Mouse (Mus musculus): Measurements from ENCODE around the gene Mill2. TPM values are rescaled to one million over a fixed set of nuclear protein-coding genes. Genes with fewer than 3 reads are reported as not detected.
A peak's percentile ranks its signal among the peaks of the same experiment; 100 is the strongest.
"Not testable (repeated sequence)": the region's sequence is repeated elsewhere in the genome, so short reads cannot be mapped to it uniquely, and the experiment has no call there.

The Mill2 gene
- polyA plus RNA-seq (2015; fragmentation: Nextera tagmentation; extraction: Ambion mirVana): 0.44 and 1.3 TPM in 2 replicates

GRCm38 (mm10) chr7:18839865-18840264 lies at the start of gene Mill2:
Gene Mill2, plus strand, starts transcription at chr7:18839966.
- ATAC-seq (ENCODE audit: low FRiP score, low read depth): peak; percentile 50; the same call in 1 of the 2 replicates
- Histone ChIP-seq H3K9me3 (no peaks in the 10 kb centered on the region), H3K27ac (replicated peaks) (peak within 1 kb of the TSS; percentile 74), H3K4me2 (peak within 1 kb of the TSS; percentile 75), H3K9ac (peak within 1 kb of the TSS; percentile 45), H3K27me3 (no peaks in the 10 kb centered on the region), H3K4me3 (peak within 1 kb of the TSS; percentile 41), H3K36me3 (no peaks in the 10 kb centered on the region), H3K4me1 (replicated peaks) (peaks cover 4% of the 10 kb centered on the region; the same call in 1 of the 2 replicates)
- 18% methylated on average over 3 of the region's 3 CpGs for WGBS

GRCm38 (mm10) chr7:18790671-18791070 lies 49.1 kb upstream of the Mill2 start:
- not testable (repeated sequence) for H3K27me3 ChIP-seq; H3K27ac ChIP-seq (replicated peaks); H3K4me2 ChIP-seq; H3K9me3 ChIP-seq; H3K4me3 ChIP-seq; H3K36me3 ChIP-seq; H3K4me1 ChIP-seq (replicated peaks); H3K9ac ChIP-seq; ATAC-seq (ENCODE audit: low FRiP score, low read depth)

- no peaks in the 10 kb centered on the region for H3K9me3 ChIP-seq
- H3K9ac ChIP-seq: no peak within 1 kb of the TSS
- WGBS: 86% methylated on average over 1 of the region's 1 CpGs
- no peaks in the 10 kb centered on the region for H3K27me3 ChIP-seq
- H3K4me2 ChIP-seq: no peak within 1 kb of the TSS
- H3K36me3 ChIP-seq: no peaks in the 10 kb centered on the region
- no peaks in the 10 kb centered on the region for H3K4me1 ChIP-seq (replicated peaks)
- H3K27ac ChIP-seq (replicated peaks): no peak within 1 kb of the TSS
- no peak within 1 kb of the TSS for H3K4me3 ChIP-seq
- ATAC-seq (ENCODE audit: low FRiP score, low read depth): no peak
Observed at GRCm38 (mm10) chr7:18798420-18798819, 41.3 kb upstream of the Mill2 start, which contains the start of gene Psg19. Gene Psg19, minus strand, starts transcription at chr7:18798520.

GRCm38 (mm10) chr7:18799129-18799528 lies 40.6 kb upstream of the Mill2 start:
- H3K4me1 ChIP-seq (replicated peaks): no peaks in the 10 kb centered on the region
- no peak for ATAC-seq (ENCODE audit: low FRiP score, low read depth)
- H3K9ac ChIP-seq: no peak overlapping the region
- WGBS: 53% methylated on average over 3 of the region's 3 CpGs
- H3K36me3 ChIP-seq: no peaks in the 10 kb centered on the region
- H3K27me3 ChIP-seq: no peaks in the 10 kb centered on the region
- H3K4me2 ChIP-seq: no peak overlapping the region
- no peak overlapping the region for H3K27ac ChIP-seq (replicated peaks)
- H3K4me3 ChIP-seq: no peak overlapping the region
- no peaks in the 10 kb centered on the region for H3K9me3 ChIP-seq

GRCm38 (mm10) chr7:18803526-18803925 lies 36.2 kb upstream of the Mill2 start:
- H3K36me3 ChIP-seq: no peaks in the 10 kb centered on the region
- no peak for ATAC-seq (ENCODE audit: low FRiP score, low read depth)
- no peaks in the 10 kb centered on the region for H3K27me3 ChIP-seq
- H3K27ac ChIP-seq (replicated peaks): no peak overlapping the region
- no peak overlapping the region for H3K9ac ChIP-seq
- H3K9me3 ChIP-seq: no peaks in the 10 kb centered on the region
- H3K4me3 ChIP-seq: no peak overlapping the region
- no peaks in the 10 kb centered on the region for H3K4me1 ChIP-seq (replicated peaks)
- H3K4me2 ChIP-seq: no peak overlapping the region

GRCm38 (mm10) chr7:18818301-18818700 lies 21.5 kb upstream of the Mill2 start:
- Histone ChIP-seq H3K4me2 (no peak overlapping the region), H3K9me3 (no peaks in the 10 kb centered on the region), H3K9ac (no peak overlapping the region), H3K27me3 (no peaks in the 10 kb centered on the region), H3K36me3 (no peaks in the 10 kb centered on the region), H3K4me3 (no peak overlapping the region), H3K27ac (replicated peaks) (no peak overlapping the region), H3K4me1 (replicated peaks) (no peaks in the 10 kb centered on the region)
- no peak for ATAC-seq (ENCODE audit: low FRiP score, low read depth)
- 88% methylated on average over 9 of the region's 9 CpGs for WGBS

- H3K4me3 ChIP-seq: no peak within 1 kb of the TSS
- no peaks in the 10 kb centered on the region for H3K27me3 ChIP-seq
- no peaks in the 10 kb centered on the region for H3K9me3 ChIP-seq
- ATAC-seq (ENCODE audit: low FRiP score, low read depth): no peak
- H3K36me3 ChIP-seq: no peaks in the 10 kb centered on the region
- no peak within 1 kb of the TSS for H3K4me2 ChIP-seq
- no peak within 1 kb of the TSS for H3K27ac ChIP-seq (replicated peaks)
- no peak within 1 kb of the TSS for H3K9ac ChIP-seq
- H3K4me1 ChIP-seq (replicated peaks): no peaks in the 10 kb centered on the region
- WGBS: 82% methylated on average over 3 of the region's 3 CpGs
Observed at GRCm38 (mm10) chr7:18821507-18821906, 18.3 kb upstream of the Mill2 start, which contains the start of gene Psg17. Gene Psg17, minus strand, starts transcription at chr7:18821607.

- no peak overlapping the region for H3K27ac ChIP-seq (replicated peaks)
- H3K4me1 ChIP-seq (replicated peaks): no peaks in the 10 kb centered on the region
- ATAC-seq (ENCODE audit: low FRiP score, low read depth): no peak
- H3K4me2 ChIP-seq: no peak overlapping the region
- no peak overlapping the region for H3K4me3 ChIP-seq
- H3K9me3 ChIP-seq: no peaks in the 10 kb centered on the region
- no peaks in the 10 kb centered on the region for H3K27me3 ChIP-seq
- no peak overlapping the region for H3K9ac ChIP-seq
- no peaks in the 10 kb centered on the region for H3K36me3 ChIP-seq
- WGBS: 61% methylated on average over 26 of the region's 26 CpGs
Observed at GRCm38 (mm10) chr7:18827792-18828546, 11.8 kb upstream of the Mill2 start.

- H3K9me3 ChIP-seq: no peaks in the 10 kb centered on the region
- WGBS: 65% methylated on average over 9 of the region's 9 CpGs
- H3K27ac ChIP-seq (replicated peaks): no peak overlapping the region
- no peaks in the 10 kb centered on the region for H3K4me1 ChIP-seq (replicated peaks)
- no peaks in the 10 kb centered on the region for H3K36me3 ChIP-seq
- no peaks in the 10 kb centered on the region for H3K27me3 ChIP-seq
- no peak overlapping the region for H3K4me3 ChIP-seq
- H3K4me2 ChIP-seq: no peak overlapping the region
- no peak overlapping the region for H3K9ac ChIP-seq
- no peak for ATAC-seq (ENCODE audit: low FRiP score, low read depth)
Observed at GRCm38 (mm10) chr7:18828592-18828991, 11.2 kb upstream of the Mill2 start.

- no peak overlapping the region for H3K4me2 ChIP-seq
- H3K4me3 ChIP-seq: no peak overlapping the region
- 72% methylated on average over 7 of the region's 7 CpGs for WGBS
- no peaks in the 10 kb centered on the region for H3K27me3 ChIP-seq
- H3K27ac ChIP-seq (replicated peaks): no peak overlapping the region
- no peaks in the 10 kb centered on the region for H3K9me3 ChIP-seq
- no peaks in the 10 kb centered on the region for H3K36me3 ChIP-seq
- no peaks in the 10 kb centered on the region for H3K4me1 ChIP-seq (replicated peaks)
- ATAC-seq (ENCODE audit: low FRiP score, low read depth): no peak
- H3K9ac ChIP-seq: no peak overlapping the region
Observed at GRCm38 (mm10) chr7:18829545-18829944, 10.2 kb upstream of the Mill2 start.

GRCm38 (mm10) chr7:18832298-18832697 lies 7.5 kb upstream of the Mill2 start:
- H3K27me3 ChIP-seq: no peaks in the 10 kb centered on the region
- H3K4me3 ChIP-seq: no peak overlapping the region
- WGBS: 44% methylated on average over 13 of the region's 13 CpGs
- no peaks in the 10 kb centered on the region for H3K36me3 ChIP-seq
- ATAC-seq (ENCODE audit: low FRiP score, low read depth): no peak
- H3K4me1 ChIP-seq (replicated peaks): no peaks in the 10 kb centered on the region
- no peak overlapping the region for H3K9ac ChIP-seq
- no peak overlapping the region for H3K27ac ChIP-seq (replicated peaks)
- no peaks in the 10 kb centered on the region for H3K9me3 ChIP-seq
- H3K4me2 ChIP-seq: no peak overlapping the region

- WGBS: 4% methylated on average over 14 of the region's 17 CpGs
Observed at GRCm38 (mm10) chr7:18840386-18841173, 814 bp downstream of the Mill2 start.

More at GRCm38 (mm10) chr7:18840386-18841173, 814 bp downstream of the Mill2 start:
- Histone ChIP-seq H3K36me3 (no peaks in the 10 kb centered on the region), H3K27me3 (no peaks in the 10 kb centered on the region), H3K4me2 (peak overlapping the region; percentile 75), H3K4me1 (replicated peaks) (peaks cover 4% of the 10 kb centered on the region; the same call in 1 of the 2 replicates), H3K4me3 (peak overlapping the region; percentile 41), H3K9me3 (no peaks in the 10 kb centered on the region), H3K27ac (replicated peaks) (peak overlapping the region; percentile 74), H3K9ac (peak overlapping the region; percentile 45)
- peak; percentile 85 for ATAC-seq (ENCODE audit: low FRiP score, low read depth)
